Mouse (Mus musculus) lung, adult 2 months (tissue): ENCODE measurements at regions not wholly inside any gene's neighbourhood (a gene's known extent, or its start where the extent isn't known, plus 50 kb on each side); places are given as distances from the start of the nearest gene placed in this dataset.

Experiments used
- CTCF ChIP-seq: fragments of 200-500 bp; IDR thresholded peaks from 2 replicates; pipeline ENCODE4 v1.5.1; 2011; ENCODE audit warnings: mild to moderate bottlenecking, low read length, control low read depth; ENCODE audit not compliant: insufficient read depth
- POLR2A ChIP-seq: fragments of 200-500 bp; IDR thresholded peaks from 2 replicates; pipeline ENCODE4 v1.6.1; 2011; ENCODE audit warnings: low read depth, mild to moderate bottlenecking, control low read depth, low read length, borderline replicate concordance; ENCODE audit errors: extremely low read depth

DNA sequence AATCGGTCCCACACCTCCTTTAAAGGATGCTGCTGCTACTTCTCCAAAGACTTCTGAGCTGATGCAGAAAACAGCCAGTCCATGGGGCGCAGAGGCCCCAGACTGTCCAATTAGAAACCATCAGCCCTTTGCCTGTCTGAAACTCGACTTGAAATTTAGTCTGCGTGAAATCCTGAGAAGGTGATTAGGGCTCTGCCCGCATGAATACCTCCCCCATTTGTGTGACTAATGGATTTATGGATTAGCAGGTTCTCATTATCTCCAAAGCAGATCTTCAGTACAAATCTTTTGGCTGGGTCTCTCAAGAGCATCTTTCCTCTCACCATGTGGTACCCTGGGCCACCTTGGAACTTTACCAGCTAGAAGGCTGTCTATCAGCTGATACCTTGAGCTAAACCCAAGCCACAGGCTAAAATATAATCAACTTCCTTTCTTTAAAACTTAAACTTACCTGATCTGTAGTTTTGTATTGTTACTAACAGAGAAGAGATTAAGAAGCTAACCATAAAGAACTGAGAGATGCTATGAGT, 72.1 kb upstream of the Shb start:
- TF ChIP-seq CTCF (no peak), POLR2A (no peak)
